Mouse (Mus musculus) urinary bladder, postnatal 10 days (tissue): ENCODE results near the gene Gal3st2b.
"Not testable (repeated sequence)": the region's sequence is repeated elsewhere in the genome, so short reads cannot be mapped to it uniquely, and the experiment has no call there.

Experiments
- DNase-seq: peaks from one replicate; pipeline ENCODE4 v3.0.0; 2022; ENCODE audit warnings: low spot score

Gene Gal3st2b

GRCm38 (mm10) chr1:93980932-93981331, 62.8 kb downstream of the Gal3st2b start:
- DNase-seq: not testable (repeated sequence)

DNA sequence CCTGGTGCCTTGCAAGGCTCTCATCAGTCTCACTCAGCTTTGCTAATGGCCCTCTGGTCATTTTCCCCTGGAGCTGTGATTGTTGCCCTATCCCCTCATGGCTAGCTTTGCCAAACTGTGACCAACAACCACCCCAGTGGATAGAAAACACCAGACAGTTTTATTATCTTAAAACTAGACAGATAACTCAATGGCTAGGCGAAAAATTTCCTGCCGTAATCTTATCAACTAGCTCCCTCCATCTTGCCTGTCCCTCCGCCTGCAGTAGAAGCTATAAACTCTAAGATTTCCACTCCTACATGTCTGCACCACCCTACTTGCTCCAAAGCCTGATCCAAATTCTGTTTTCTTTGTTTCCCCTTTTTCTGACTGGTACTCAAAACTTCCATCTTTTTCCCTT, 68.1 kb downstream of the Gal3st2b start:
- DNase-seq: no peak

- no peak for DNase-seq
Measured at GRCm38 (mm10) chr1:93988786-93989185, 70.7 kb downstream of the Gal3st2b start.

DNA sequence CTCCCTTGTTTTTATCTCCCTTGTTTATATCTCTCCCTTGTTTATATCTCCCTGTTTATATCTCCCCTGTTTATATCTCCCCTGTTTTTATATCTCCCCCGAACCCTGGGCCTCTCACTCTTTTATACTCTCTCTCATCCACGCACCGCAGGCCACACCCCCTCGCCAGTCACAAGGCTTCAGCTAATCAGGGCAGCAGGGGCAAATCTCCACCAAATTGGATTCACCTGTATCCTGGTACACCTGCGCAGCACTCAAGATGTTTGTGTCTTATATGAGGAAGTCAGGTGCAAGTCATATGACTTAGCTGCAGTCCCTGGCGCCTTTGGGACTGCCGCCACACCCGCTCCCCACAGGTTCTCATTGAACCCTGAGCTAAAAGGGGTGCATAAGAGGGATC, 72.1 kb downstream of the Gal3st2b start, which contains the start of gene Gal3st2c:
TSS of gene Gal3st2c (plus strand) at position 301 of the 400 bp plus-strand sequence.
- DNase-seq: not testable (repeated sequence)

DNA sequence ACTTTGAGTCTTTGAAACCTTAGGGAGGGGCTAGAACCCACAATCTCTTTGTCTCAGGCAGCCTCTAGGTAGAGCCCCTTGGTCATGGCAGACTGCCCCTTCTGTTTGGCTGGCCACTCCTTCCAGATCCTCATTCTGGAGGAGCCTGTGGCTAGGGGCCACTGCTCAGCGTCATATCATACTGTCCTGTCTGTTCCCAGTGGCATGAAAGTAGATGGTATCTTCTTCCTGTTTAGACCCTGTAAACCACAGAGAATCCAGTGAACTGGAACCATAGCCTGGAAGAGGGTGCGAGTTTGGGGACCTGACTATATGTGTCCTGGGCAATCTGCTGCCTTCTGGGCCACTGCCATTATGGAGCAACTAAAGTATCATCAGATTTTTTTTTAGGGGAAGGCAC, 73.0 kb downstream of the Gal3st2b start:
- DNase-seq: not testable (repeated sequence)

- DNase-seq: not testable (repeated sequence)
Measured at GRCm38 (mm10) chr1:93991491-93991890, 73.4 kb downstream of the Gal3st2b start.
